Mouse (Mus musculus) B cell, adult (primary cell): ENCODE results near the gene Lce1a1. TPM values are rescaled to one million over a fixed set of nuclear protein-coding genes. Genes with fewer than 3 reads are reported as not detected.

Experiments used
- total RNA-seq: library from RNA; stranded (reverse); gene quantifications from 4 replicates; pipeline ENCODE4 v1.2.4, GENCODE M21; 2023; ENCODE audit not compliant: inconsistent age

The Lce1a1 gene
- total RNA-seq: not detected in 4 replicates

GRCm38 (mm10) chr3:92648207-92648606, at the start of gene Lce1a1:
Gene Lce1a1 (minus strand): TSS chr3:92648307.

GRCm38 (mm10) chr3:92687110-92687509, 39.0 kb upstream of the Lce1a1 start, which contains the start of gene Lce1d:
Gene Lce1d (minus strand): TSS chr3:92687210.

GRCm38 (mm10) chr3:92678947-92679346, 30.8 kb upstream of the Lce1a1 start, which contains the start of gene Lce1c:
Gene Lce1c (plus strand): TSS chr3:92679247.

DNA sequence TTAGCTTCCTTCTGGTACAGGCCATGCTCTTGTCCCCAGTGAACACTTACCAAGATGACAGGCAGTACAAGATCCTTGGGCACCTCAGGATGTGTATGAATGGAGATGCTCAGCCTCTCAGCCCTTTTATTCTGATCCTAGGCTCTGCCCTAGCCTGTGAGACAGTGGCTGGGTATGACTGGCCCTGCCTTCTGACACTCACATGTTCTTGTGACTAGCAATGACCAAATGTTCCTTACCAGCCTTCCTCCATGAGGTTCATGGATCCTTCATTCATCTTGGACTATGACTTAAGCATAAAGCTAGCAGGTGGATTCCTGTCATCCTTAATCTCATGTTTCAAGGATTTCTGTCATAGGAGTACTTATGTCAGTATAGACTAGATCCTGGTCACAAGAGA, 22.1 kb upstream of the Lce1a1 start, which contains the start of gene Lce1a2:
TSS of gene Lce1a2 (minus strand) at position 101 of the 400 bp plus-strand sequence.

GRCm38 (mm10) chr3:92656826-92657225, 8.7 kb upstream of the Lce1a1 start, which contains the start of gene Lce1b:
Gene Lce1b (minus strand): TSS chr3:92656926.

GRCm38 (mm10) chr3:92621560-92621959, 26.5 kb downstream of the Lce1a1 start, which contains the start of gene Lce6a:
Gene Lce6a (minus strand): TSS chr3:92621660.

DNA sequence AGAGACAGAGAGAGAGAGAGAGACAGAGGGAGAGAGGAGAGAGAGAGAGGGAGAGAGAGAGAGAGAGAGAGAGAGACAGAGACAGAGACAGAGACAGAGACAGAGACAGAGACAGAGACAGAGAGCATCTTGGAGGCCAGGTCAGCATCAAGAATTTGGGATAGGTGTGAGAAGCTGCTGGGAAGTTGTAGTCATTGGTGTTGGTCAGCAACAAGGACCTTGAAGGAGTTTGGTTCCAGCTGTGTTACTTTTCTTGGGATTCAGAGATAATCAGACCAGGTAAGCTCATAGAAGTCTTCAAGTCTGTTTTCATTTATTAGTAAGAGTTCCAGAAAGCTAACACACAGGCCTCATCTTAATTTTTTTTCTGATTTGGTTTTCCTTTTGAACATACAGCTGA, 40.7 kb downstream of the Lce1a1 start, which contains the start of gene 2210017I01Rik:
TSS of gene 2210017I01Rik (minus strand) at position 101 of the 400 bp plus-strand sequence.

Other genes with a start within 250 kb of the Lce1a1 start
- gene Sprr2i, start 240.3 kb downstream of the Lce1a1 start, total RNA-seq: not detected in 4 replicates
- not detected in 4 replicates for gene Sprr2j-ps, start 230.2 kb downstream of the Lce1a1 start, total RNA-seq
- 0.77 to 2.1 TPM in 2 of 4 replicates, not detected in the others for gene Gm9774, start 218.9 kb downstream of the Lce1a1 start, total RNA-seq
- not detected in 4 replicates for gene Sprr2k, start 215.7 kb downstream of the Lce1a1 start, total RNA-seq
- gene Sprr1b, start 209.5 kb downstream of the Lce1a1 start, total RNA-seq: not detected in 4 replicates
- not detected in 4 replicates for gene Sprr3, start 189.6 kb downstream of the Lce1a1 start, total RNA-seq
- not detected in 4 replicates for gene Sprr1a, start 162.4 kb downstream of the Lce1a1 start, total RNA-seq
- not detected in 4 replicates for gene Sprr4, start 147.8 kb downstream of the Lce1a1 start, total RNA-seq
- not detected in 4 replicates for gene 2310046K23Rik, start 113.8 kb downstream of the Lce1a1 start, total RNA-seq
- not detected in 4 replicates for gene Ivl, start 74.6 kb downstream of the Lce1a1 start, total RNA-seq
- not detected in 4 replicates for gene Smcp, start 59.3 kb downstream of the Lce1a1 start, total RNA-seq
- not detected in 4 replicates for gene 2210017I01Rik, start 40.8 kb downstream of the Lce1a1 start, total RNA-seq
- not detected in 4 replicates for gene Lce6a, start 26.6 kb downstream of the Lce1a1 start, total RNA-seq
- gene Lce1b, start 8.6 kb upstream of the Lce1a1 start, total RNA-seq: not detected in 4 replicates
- gene Lce1a2, start 22.0 kb upstream of the Lce1a1 start, total RNA-seq: not detected in 4 replicates
- not detected in 4 replicates for gene Lce1c, start 30.9 kb upstream of the Lce1a1 start, total RNA-seq
- gene Lce1d, start 38.9 kb upstream of the Lce1a1 start, total RNA-seq: not detected in 4 replicates
- not detected in 4 replicates for gene Lce1e, start 60.8 kb upstream of the Lce1a1 start, total RNA-seq
- gene Lce1f, start 72.0 kb upstream of the Lce1a1 start, total RNA-seq: not detected in 4 replicates
- gene Gm38119, start 90.8 kb upstream of the Lce1a1 start, total RNA-seq: not detected in 4 replicates
- not detected in 4 replicates for gene Lce1g, start 104.0 kb upstream of the Lce1a1 start, total RNA-seq
- not detected in 4 replicates for gene Lce1h, start 116.8 kb upstream of the Lce1a1 start, total RNA-seq
- gene Lce1i, start 130.6 kb upstream of the Lce1a1 start, total RNA-seq: not detected in 4 replicates
- not detected in 4 replicates for gene Lce1j, start 142.2 kb upstream of the Lce1a1 start, total RNA-seq
- not detected in 4 replicates for gene Lce1k, start 159.6 kb upstream of the Lce1a1 start, total RNA-seq
- gene Kprp, start 178.9 kb upstream of the Lce1a1 start, total RNA-seq: not detected in 4 replicates
- not detected in 4 replicates for gene Lce1l, start 203.0 kb upstream of the Lce1a1 start, total RNA-seq
- gene 2310050C09Rik, start 221.9 kb upstream of the Lce1a1 start, total RNA-seq: not detected in 4 replicates